Mouse (Mus musculus): ENCODE results near the gene Pagr1a. TPM values are rescaled to one million over a fixed set of nuclear protein-coding genes. Genes with fewer than 3 reads are reported as not detected.

The Pagr1a gene
- polyA plus RNA-seq (2014; fragmentation: Nextera tagmentation; extraction: Ambion mirVana) = 76.1 and 78.5 TPM in 2 replicates

DNA sequence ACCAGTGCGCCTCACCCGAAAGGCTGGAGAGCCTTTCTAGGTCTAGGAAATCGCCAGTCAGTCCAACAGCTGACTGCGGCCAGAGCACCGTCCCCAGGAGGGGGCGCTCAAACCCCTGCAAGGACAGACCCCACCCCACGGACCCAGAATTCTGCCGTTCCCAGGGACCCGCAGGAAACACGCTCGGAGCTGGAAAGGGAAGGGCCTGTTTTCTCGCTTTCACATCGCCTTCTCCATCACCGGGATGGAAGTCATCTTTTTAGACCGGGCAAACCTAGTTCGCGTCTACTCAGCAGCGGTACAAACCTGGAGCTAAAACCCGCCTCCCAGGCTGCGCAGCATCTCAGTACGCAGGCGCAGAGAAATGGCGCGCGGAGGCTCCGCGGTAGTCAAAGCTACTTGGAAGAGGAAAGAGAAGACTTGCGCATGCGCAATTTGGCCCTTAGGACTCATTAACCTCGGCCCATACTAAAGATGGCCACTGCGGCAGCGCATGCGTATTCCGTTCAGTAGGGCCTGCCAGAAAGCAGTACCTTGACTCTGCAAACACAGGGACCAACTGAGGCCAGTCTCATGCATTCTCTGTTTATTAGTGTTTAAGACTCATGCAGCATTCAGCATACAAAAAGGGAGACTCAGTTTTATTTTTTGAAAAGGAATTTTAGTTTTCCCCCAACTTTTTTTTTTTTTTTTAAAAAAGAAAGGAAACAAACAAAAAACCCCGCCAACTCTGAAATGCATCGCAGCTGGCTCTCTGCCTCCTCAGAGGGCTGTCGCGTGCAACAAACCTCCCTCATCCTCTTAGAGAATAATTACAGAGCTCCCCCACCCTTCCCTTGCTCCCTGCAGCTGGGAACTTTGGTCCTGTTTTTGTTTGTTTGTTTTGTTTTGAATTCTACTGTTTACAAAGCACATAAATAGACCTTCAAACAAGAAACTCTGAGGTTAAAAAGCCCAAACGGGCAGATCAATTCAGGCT lies at the start of gene Pagr1a:
Gene Pagr1a (minus strand): TSS at position 382 of the 979 bp plus-strand sequence.
- Histone ChIP-seq H3K9ac (ENCODE audit: low read depth, low read length) (peak within 1 kb of the TSS; percentile 72), H3K4me1 (replicated peaks; ENCODE audit: control insufficient read depth, insufficient read depth, low read length) (peaks cover 19% of the 10 kb centered on the region)
- 4% methylated on average over 39 of the region's 39 CpGs for WGBS

DNA sequence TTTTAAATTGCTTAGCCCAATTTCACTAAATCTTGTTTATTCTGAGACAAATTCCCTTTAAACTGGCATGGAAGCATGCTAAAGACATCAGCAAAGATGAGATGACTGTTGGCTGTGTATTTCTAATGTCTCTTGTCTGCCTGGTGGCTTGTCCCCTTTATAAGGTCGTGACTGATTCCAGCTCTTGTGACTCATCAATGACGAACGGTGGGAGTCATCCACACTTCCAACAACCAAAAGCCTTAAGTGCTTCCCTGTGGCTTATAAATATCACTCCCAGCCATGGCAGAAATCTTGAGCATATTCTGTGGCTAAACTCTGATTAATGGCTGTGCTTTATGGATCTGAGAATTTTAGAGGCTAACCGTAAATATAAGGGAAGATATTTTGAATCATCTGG lies 49.2 kb upstream of the Pagr1a start:
- H3K27ac ChIP-seq (ENCODE audit: low read depth, low read length) = no peak overlapping the region
- H3K9ac ChIP-seq (ENCODE audit: low read depth, low read length) = no peak overlapping the region
- ATAC-seq (ENCODE audit: low FRiP score) = no peak
- no peak for DNase-seq (ENCODE audit: low spot score)
- no peaks in the 10 kb centered on the region for H3K4me1 ChIP-seq (replicated peaks; ENCODE audit: control insufficient read depth, insufficient read depth, low read length)
- H3K27me3 ChIP-seq (ENCODE audit: control insufficient read depth, insufficient read depth, low read length) = no peaks in the 10 kb centered on the region
- WGBS = 83% methylated on average over 4 of the region's 4 CpGs
- no peaks in the 10 kb centered on the region for H3K9me3 ChIP-seq (ENCODE audit: control insufficient read depth, low read length)
- no peak overlapping the region for H3K4me2 ChIP-seq (replicated peaks; ENCODE audit: low read depth, low read length)
- no peak overlapping the region for H3K4me3 ChIP-seq (ENCODE audit: low read depth, low read length)
- H3K36me3 ChIP-seq (ENCODE audit: control insufficient read depth, insufficient read depth, low read length) = no peaks in the 10 kb centered on the region

More for the DNA sequence above, at the start of gene Pagr1a:
- Histone ChIP-seq H3K27me3 (ENCODE audit: control insufficient read depth, insufficient read depth, low read length) (no peaks in the 10 kb centered on the region), H3K4me2 (replicated peaks; ENCODE audit: low read depth, low read length) (peak within 1 kb of the TSS; percentile 91), H3K4me3 (ENCODE audit: low read depth, low read length) (peak within 1 kb of the TSS; percentile 53), H3K27ac (ENCODE audit: low read depth, low read length) (peak within 1 kb of the TSS; percentile 88), H3K36me3 (ENCODE audit: control insufficient read depth, insufficient read depth, low read length) (0 out of 2 replicates have a peak, but pooled peaks cover 4% of the 10 kb centered on the region), H3K9me3 (ENCODE audit: control insufficient read depth, low read length) (no peaks in the 10 kb centered on the region)
- DNase-seq (ENCODE audit: low spot score) = peak; percentile 100
- peak; percentile 76 for ATAC-seq (ENCODE audit: low FRiP score)

DNA sequence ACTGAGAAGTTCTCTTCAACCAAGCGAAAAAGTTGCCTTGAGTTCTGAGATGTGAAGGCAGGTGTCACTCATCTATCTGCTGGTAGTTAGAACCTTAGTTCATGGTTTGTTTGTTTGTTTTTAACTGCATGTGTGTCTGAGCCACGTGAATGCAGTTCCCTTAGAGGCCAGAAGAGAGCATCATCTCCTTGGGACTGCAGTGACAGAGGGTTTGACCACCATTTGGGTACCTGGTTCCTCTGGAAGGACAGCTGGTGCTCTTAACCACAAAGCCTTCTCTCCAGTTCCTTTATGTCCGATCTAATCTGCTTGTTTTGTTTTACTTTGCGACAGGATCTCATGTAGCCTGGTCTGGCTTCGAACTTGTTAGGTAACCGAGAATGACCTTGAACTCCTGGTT lies 48.4 kb upstream of the Pagr1a start:
- Histone ChIP-seq H3K4me3 (ENCODE audit: low read depth, low read length) (no peak overlapping the region), H3K4me1 (replicated peaks; ENCODE audit: control insufficient read depth, insufficient read depth, low read length) (no peaks in the 10 kb centered on the region), H3K27ac (ENCODE audit: low read depth, low read length) (no peak overlapping the region), H3K27me3 (ENCODE audit: control insufficient read depth, insufficient read depth, low read length) (no peaks in the 10 kb centered on the region), H3K4me2 (replicated peaks; ENCODE audit: low read depth, low read length) (no peak overlapping the region), H3K36me3 (ENCODE audit: control insufficient read depth, insufficient read depth, low read length) (no peaks in the 10 kb centered on the region), H3K9me3 (ENCODE audit: control insufficient read depth, low read length) (no peaks in the 10 kb centered on the region), H3K9ac (ENCODE audit: low read depth, low read length) (no peak overlapping the region)
- ATAC-seq (ENCODE audit: low FRiP score) = no peak
- DNase-seq (ENCODE audit: low spot score) = no peak
- WGBS = 89% methylated on average over 6 of the region's 6 CpGs

DNA sequence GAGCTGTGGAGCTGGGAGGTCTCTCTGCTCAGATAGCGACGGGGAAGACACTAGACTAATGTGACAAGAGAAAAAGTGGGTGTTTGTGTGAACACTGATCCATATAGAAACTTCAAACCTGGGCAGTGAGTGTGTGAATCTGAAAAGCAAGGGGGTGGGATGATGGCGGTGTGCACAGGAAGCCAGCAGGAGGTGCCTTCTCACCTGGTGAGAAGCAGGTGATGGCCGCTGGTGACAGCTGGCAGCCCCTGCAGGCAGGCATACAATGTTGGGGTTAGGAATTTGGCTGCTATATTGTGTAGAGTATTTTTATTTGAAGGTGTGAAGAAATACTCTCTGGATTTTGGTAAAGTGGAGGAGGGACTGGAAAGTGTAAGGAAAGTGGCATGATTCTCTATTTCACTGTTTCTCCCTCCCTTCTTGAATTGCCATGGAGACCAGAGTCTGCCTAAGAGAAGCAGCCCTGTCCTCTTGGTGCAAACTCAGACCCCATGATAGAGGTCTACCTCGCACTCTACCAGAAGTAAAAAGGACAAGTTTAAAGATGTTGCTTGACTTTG lies 38.0 kb upstream of the Pagr1a start:
- no peak overlapping the region for H3K9ac ChIP-seq (ENCODE audit: low read depth, low read length)
- no peak for ATAC-seq (ENCODE audit: low FRiP score)
- H3K27me3 ChIP-seq (ENCODE audit: control insufficient read depth, insufficient read depth, low read length) = no peaks in the 10 kb centered on the region
- H3K27ac ChIP-seq (ENCODE audit: low read depth, low read length) = no peak overlapping the region
- no peaks in the 10 kb centered on the region for H3K4me1 ChIP-seq (replicated peaks; ENCODE audit: control insufficient read depth, insufficient read depth, low read length)
- H3K4me2 ChIP-seq (replicated peaks; ENCODE audit: low read depth, low read length) = no peak overlapping the region
- no peak overlapping the region for H3K4me3 ChIP-seq (ENCODE audit: low read depth, low read length)
- no peaks in the 10 kb centered on the region for H3K9me3 ChIP-seq (ENCODE audit: control insufficient read depth, low read length)
- no peaks in the 10 kb centered on the region for H3K36me3 ChIP-seq (ENCODE audit: control insufficient read depth, insufficient read depth, low read length)
- no peak for DNase-seq (ENCODE audit: low spot score)
- WGBS = 64% methylated on average over 5 of the region's 5 CpGs

DNA sequence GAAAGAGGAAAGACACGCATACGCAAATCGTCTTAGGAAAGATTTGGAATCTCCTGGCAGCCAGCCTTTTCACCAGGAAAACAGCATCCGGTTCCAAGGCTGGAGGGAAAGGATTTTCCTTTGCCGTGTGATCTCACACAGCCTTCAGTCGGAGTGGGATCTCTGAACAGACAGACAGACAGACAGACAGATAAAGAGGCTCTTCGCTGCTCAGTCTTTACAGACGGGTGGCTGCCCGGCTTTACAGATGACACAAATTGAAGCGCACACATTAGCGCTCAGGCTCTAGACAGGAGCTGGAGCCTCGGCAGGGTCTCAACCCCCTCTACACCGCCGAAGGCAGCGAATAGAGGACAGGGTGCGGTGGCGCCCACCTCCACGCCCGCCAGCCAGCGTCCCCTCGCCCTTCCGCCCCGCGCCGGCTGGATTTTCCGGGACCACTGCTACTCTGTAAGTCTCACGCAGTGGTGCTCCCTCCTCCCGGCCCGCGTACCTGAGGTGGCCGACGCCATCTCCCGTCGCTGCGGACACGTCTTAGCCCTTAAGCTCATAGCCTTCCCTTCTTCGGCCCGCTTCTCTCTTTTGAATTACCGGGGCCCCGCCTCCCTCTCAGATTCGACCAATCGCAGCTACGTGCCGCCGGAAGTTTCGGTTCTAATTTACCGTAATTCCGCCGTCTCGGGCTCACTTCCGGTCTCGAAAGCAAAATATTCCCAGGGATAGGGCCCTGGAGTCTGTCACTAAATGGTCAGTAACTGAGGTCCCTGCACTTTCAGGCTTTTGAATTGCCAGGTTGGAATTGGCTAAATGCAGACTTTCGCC lies 24.9 kb upstream of the Pagr1a start, which contains the start of gene Kif22:
Gene Kif22 (minus strand): TSS at position 621 of the 822 bp plus-strand sequence.
- DNase-seq (ENCODE audit: low spot score) (peak; percentile 94), ATAC-seq (ENCODE audit: low FRiP score) (peak; percentile 71; the same call in 1 of the 2 replicates)
- H3K4me3 ChIP-seq (ENCODE audit: low read depth, low read length) = peak within 1 kb of the TSS; percentile 92
- WGBS = under 1% methylated on average over 53 of the region's 53 CpGs
- H3K9ac ChIP-seq (ENCODE audit: low read depth, low read length) = peak within 1 kb of the TSS; percentile 90
- no peaks in the 10 kb centered on the region for H3K9me3 ChIP-seq (ENCODE audit: control insufficient read depth, low read length)
- peak within 1 kb of the TSS; percentile 74 for H3K4me2 ChIP-seq (replicated peaks; ENCODE audit: low read depth, low read length)
- no peaks in the 10 kb centered on the region for H3K27me3 ChIP-seq (ENCODE audit: control insufficient read depth, insufficient read depth, low read length)
- H3K27ac ChIP-seq (ENCODE audit: low read depth, low read length) = peak within 1 kb of the TSS; percentile 54
- no peaks in the 10 kb centered on the region for H3K36me3 ChIP-seq (ENCODE audit: control insufficient read depth, insufficient read depth, low read length)
- peaks cover 7% of the 10 kb centered on the region; the same call in 1 of the 2 replicates for H3K4me1 ChIP-seq (replicated peaks; ENCODE audit: control insufficient read depth, insufficient read depth, low read length)

DNA sequence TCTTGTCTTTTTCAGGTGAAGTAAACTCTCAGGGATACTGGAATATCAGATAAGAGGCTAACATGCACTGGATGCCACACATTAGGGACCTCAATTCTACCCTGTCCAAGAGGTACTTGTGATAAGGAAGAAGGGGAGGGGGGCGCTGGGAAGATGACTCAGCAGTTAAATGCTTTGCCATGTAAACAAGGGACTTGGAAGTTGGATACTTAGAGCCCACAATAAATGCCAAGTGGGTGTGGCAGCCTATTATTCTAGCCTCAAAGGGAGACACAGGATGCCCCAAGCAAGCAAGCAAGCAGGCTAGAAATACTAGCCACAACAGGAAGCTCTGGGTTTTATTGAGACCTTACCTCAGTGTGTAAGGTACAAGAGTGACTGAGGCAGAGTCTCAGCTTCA lies 14.1 kb upstream of the Pagr1a start:
- Histone ChIP-seq H3K9me3 (ENCODE audit: control insufficient read depth, low read length) (no peaks in the 10 kb centered on the region), H3K36me3 (ENCODE audit: control insufficient read depth, insufficient read depth, low read length) (peaks cover 12% of the 10 kb centered on the region; the same call in 1 of the 2 replicates), H3K4me3 (ENCODE audit: low read depth, low read length) (no peak overlapping the region), H3K27me3 (ENCODE audit: control insufficient read depth, insufficient read depth, low read length) (no peaks in the 10 kb centered on the region), H3K4me1 (replicated peaks; ENCODE audit: control insufficient read depth, insufficient read depth, low read length) (peaks cover 6% of the 10 kb centered on the region), H3K27ac (ENCODE audit: low read depth, low read length) (no peak overlapping the region), H3K9ac (ENCODE audit: low read depth, low read length) (no peak overlapping the region), H3K4me2 (replicated peaks; ENCODE audit: low read depth, low read length) (no peak overlapping the region)
- DNase-seq (ENCODE audit: low spot score) (no peak), ATAC-seq (ENCODE audit: low FRiP score) (no peak)
- 95% methylated on average over 1 of the region's 1 CpGs for WGBS

DNA sequence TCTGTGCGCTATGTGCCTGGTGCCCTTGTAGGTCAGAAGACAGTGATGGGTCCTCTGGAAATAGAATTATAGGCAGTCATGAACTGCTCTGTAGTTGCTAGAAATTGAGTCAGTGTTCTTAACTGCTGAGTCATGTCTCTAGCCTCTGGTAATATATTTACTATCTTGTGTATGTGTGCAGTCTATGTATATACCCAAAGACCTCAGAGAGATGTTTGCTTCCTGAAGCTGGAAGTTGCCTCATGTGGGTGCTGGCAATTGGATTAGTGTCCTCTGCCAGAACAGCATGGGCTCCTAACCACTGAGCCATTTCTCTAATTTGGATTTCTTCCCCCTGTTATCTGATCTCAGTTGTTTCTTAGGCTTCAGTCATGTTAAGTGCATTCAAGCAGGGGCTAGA lies 13.0 kb upstream of the Pagr1a start:
- Histone ChIP-seq H3K4me3 (ENCODE audit: low read depth, low read length) (no peak overlapping the region), H3K4me2 (replicated peaks; ENCODE audit: low read depth, low read length) (no peak overlapping the region), H3K9me3 (ENCODE audit: control insufficient read depth, low read length) (no peaks in the 10 kb centered on the region), H3K27me3 (ENCODE audit: control insufficient read depth, insufficient read depth, low read length) (no peaks in the 10 kb centered on the region), H3K4me1 (replicated peaks; ENCODE audit: control insufficient read depth, insufficient read depth, low read length) (peaks cover 6% of the 10 kb centered on the region), H3K27ac (ENCODE audit: low read depth, low read length) (no peak overlapping the region), H3K9ac (ENCODE audit: low read depth, low read length) (no peak overlapping the region), H3K36me3 (ENCODE audit: control insufficient read depth, insufficient read depth, low read length) (peaks cover 12% of the 10 kb centered on the region; the same call in 1 of the 2 replicates)
- WGBS = 100% methylated on average over 1 of the region's 1 CpGs
- DNase-seq (ENCODE audit: low spot score) (no peak), ATAC-seq (ENCODE audit: low FRiP score) (no peak)

DNA sequence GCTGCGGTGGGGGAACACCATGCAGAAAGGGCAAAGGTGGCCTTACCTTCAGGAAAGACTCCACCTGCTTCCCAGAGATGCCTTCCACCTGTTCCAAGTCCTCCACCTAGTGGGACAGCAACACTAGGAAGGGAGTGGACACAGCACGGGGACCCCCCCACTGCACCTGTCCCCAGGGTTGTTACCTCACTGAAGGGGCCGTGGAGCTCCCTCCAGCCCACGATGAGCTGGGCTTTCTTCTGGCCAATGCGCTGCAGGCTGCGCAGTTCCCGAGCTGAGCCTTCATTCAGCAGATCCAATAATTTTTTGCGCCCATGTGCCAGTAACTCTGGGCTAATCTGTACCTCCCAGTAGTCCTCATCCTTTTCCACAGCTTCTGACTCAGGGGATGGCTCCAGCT lies 10.7 kb upstream of the Pagr1a start:
- ATAC-seq (ENCODE audit: low FRiP score) (no peak; the same call in 1 of the 2 replicates), DNase-seq (ENCODE audit: low spot score) (no peak)
- Histone ChIP-seq H3K9me3 (ENCODE audit: control insufficient read depth, low read length) (no peaks in the 10 kb centered on the region), H3K4me2 (replicated peaks; ENCODE audit: low read depth, low read length) (peak overlapping the region; percentile 47), H3K4me1 (replicated peaks; ENCODE audit: control insufficient read depth, insufficient read depth, low read length) (peaks cover 17% of the 10 kb centered on the region), H3K27ac (ENCODE audit: low read depth, low read length) (peak overlapping the region; percentile 99), H3K36me3 (ENCODE audit: control insufficient read depth, insufficient read depth, low read length) (peaks cover 6% of the 10 kb centered on the region; the same call in 1 of the 2 replicates), H3K9ac (ENCODE audit: low read depth, low read length) (peak overlapping the region; percentile 54), H3K27me3 (ENCODE audit: control insufficient read depth, insufficient read depth, low read length) (no peaks in the 10 kb centered on the region), H3K4me3 (ENCODE audit: low read depth, low read length) (peak overlapping the region; percentile 32)
- 71% methylated on average over 8 of the region's 8 CpGs for WGBS

All from hindbrain, embryonic 11.5 days (tissue).